Mouse (Mus musculus) granulocyte monocyte progenitor cell, adult 5-6 weeks (primary cell): ENCODE measurements around the gene Akap2. TPM values are rescaled to one million over a fixed set of nuclear protein-coding genes. Genes with fewer than 3 reads are reported as not detected.
A peak's percentile ranks its signal among the peaks of the same experiment; 100 is the strongest.
"Not testable (repeated sequence)": the region's sequence is repeated elsewhere in the genome, so short reads cannot be mapped to it uniquely, and the experiment has no call there.

Experiments used
- ATAC-seq: replicated peaks from 2 replicates; pipeline ENCODE4 v1.8.0; 2016; ENCODE audit warnings: mild to moderate bottlenecking, moderate TSS enrichment, inconsistent platforms; ENCODE audit not compliant: poor library complexity, severe bottlenecking
- total RNA-seq, 2 experiments: library from RNA; stranded (forward) in 1 of 2; stranded (reverse) in 1 of 2; fragments of 200-712, 200-1000 nt in 1 of 2; fragments of >200 nt in 1 of 2; fragmentation: Nextera tagmentation in 1 of 2; gene quantifications; 2 replicates each; pipeline ENCODE4 v1.2.3; 2014 to 2017

Akap2 gene
- total RNA-seq, 2 experiments from 2014 or later, result not detected

- ATAC-seq, result no peak
These were observed 138.0 kb downstream of the Akap2 start for GRCm38 (mm10) chr4:57855281-57855941.

- ATAC-seq, result no peak
These were observed 139.2 kb downstream of the Akap2 start for GRCm38 (mm10) chr4:57856673-57857072.

GRCm38 (mm10) chr4:57860204-57860611 lies 142.8 kb downstream of the Akap2 start:
- no peak for ATAC-seq

- ATAC-seq, result no peak
These were observed 143.7 kb downstream of the Akap2 start for GRCm38 (mm10) chr4:57861166-57861565.

- ATAC-seq, result no peak
These were observed 144.4 kb downstream of the Akap2 start for GRCm38 (mm10) chr4:57861856-57862255.

GRCm38 (mm10) chr4:57862269-57862986 lies 145.0 kb downstream of the Akap2 start:
- ATAC-seq, result peak; percentile 17; the same call in 1 of the 2 replicates

GRCm38 (mm10) chr4:57866088-57866487 lies 148.6 kb downstream of the Akap2 start:
- peak; percentile 89 for ATAC-seq

- no peak for ATAC-seq
These were observed 149.5 kb downstream of the Akap2 start for GRCm38 (mm10) chr4:57866990-57867389.

- ATAC-seq, result peak; percentile 65
These were observed 150.0 kb downstream of the Akap2 start for GRCm38 (mm10) chr4:57867454-57867853.

- no peak for ATAC-seq
These were observed 161.7 kb downstream of the Akap2 start for GRCm38 (mm10) chr4:57879137-57879536.

GRCm38 (mm10) chr4:57879804-57880357 lies 162.4 kb downstream of the Akap2 start:
- peak; percentile 71 for ATAC-seq

GRCm38 (mm10) chr4:57883520-57884421 lies 166.3 kb downstream of the Akap2 start:
- ATAC-seq, result no peak

GRCm38 (mm10) chr4:57884511-57884910 lies 167.1 kb downstream of the Akap2 start:
- no peak for ATAC-seq

GRCm38 (mm10) chr4:57885186-57885585 lies 167.7 kb downstream of the Akap2 start:
- ATAC-seq, result no peak

- ATAC-seq, result peak; percentile 29
These were observed 168.8 kb downstream of the Akap2 start for GRCm38 (mm10) chr4:57886066-57886887.

- ATAC-seq, result no peak
These were observed 169.4 kb downstream of the Akap2 start for GRCm38 (mm10) chr4:57886888-57887230.

GRCm38 (mm10) chr4:57888246-57888645 lies 170.8 kb downstream of the Akap2 start:
- ATAC-seq, result no peak

- ATAC-seq, result not testable (repeated sequence)
These were observed 171.5 kb downstream of the Akap2 start for GRCm38 (mm10) chr4:57888978-57889377.

- no peak for ATAC-seq
These were observed 172.3 kb downstream of the Akap2 start for GRCm38 (mm10) chr4:57889773-57890172.
